Mouse (Mus musculus) heart, adult 2 months (tissue): ENCODE measurements at regions not wholly inside any gene's neighbourhood (a gene's known extent, or its start where the extent isn't known, plus 50 kb on each side); places are given as distances from the start of the nearest gene placed in this dataset.

Experiments used
- CTCF ChIP-seq: fragments of 200-600 bp; IDR thresholded peaks from 2 replicates; pipeline ENCODE4 v1.8.1; 2022; ENCODE audit warnings: antibody characterized with exemption, mild to moderate bottlenecking, moderate library complexity
- POLR2A ChIP-seq: fragments of 200-500 bp; IDR thresholded peaks from 2 replicates; pipeline ENCODE4 v1.6.1; 2011; ENCODE audit warnings: mild to moderate bottlenecking, low read depth, low read length, control low read depth; ENCODE audit not compliant: insufficient read depth

GRCm38 (mm10) chr4:93583670-93584303 is 248.5 kb upstream of the Tusc1 start:
- TF ChIP-seq CTCF (no peak), POLR2A (no peak)
